Mouse (Mus musculus) heart, postnatal 36 days (tissue): ENCODE data around the gene Gabbr2. TPM values are rescaled to one million over a fixed set of nuclear protein-coding genes. Genes with fewer than 3 reads are reported as not detected.

ENCODE experiments used
- DNase-seq, 2 experiments: peaks; one replicate each; pipeline ENCODE4 v3.0.0; 2021 to 2022
- intact Hi-C: fragments of 180-260 bp; cut with DNase I; formaldehyde crosslinking; loops from one replicate; pipeline ENCODE4 v1.15.1; 2025
- total RNA-seq, 2 experiments: library from RNA; stranded (reverse); gene quantifications; 2 replicates each; pipeline ENCODE4 v1.2.3; 2021

The Gabbr2 gene
- total RNA-seq, 2 experiments from 2014 or later: not detected

- no peak for DNase-seq
- intact Hi-C loops: no loop called here
These were observed 264.5 kb downstream of the Gabbr2 start for GRCm38 (mm10) chr4:46727153-46727552.

GRCm38 (mm10) chr4:46720821-46721557, 270.7 kb downstream of the Gabbr2 start:
- intact Hi-C loops: no loop called here
- no peak for DNase-seq

- intact Hi-C loops: no loop called here
- no peak for DNase-seq
These were observed 271.6 kb downstream of the Gabbr2 start for GRCm38 (mm10) chr4:46720070-46720469.

GRCm38 (mm10) chr4:46718624-46719023, 273.0 kb downstream of the Gabbr2 start:
- intact Hi-C loops: no loop called here

GRCm38 (mm10) chr4:46717156-46717555, 274.5 kb downstream of the Gabbr2 start:
- DNase-seq: no peak
- intact Hi-C loops: no loop called here

More at GRCm38 (mm10) chr4:46718624-46719023, 273.0 kb downstream of the Gabbr2 start:
- no peak for DNase-seq

GRCm38 (mm10) chr4:46716361-46716760, 275.3 kb downstream of the Gabbr2 start:
- intact Hi-C loops: no loop called here
- DNase-seq: no peak

- intact Hi-C loops: no loop called here
These were observed 281.1 kb downstream of the Gabbr2 start for GRCm38 (mm10) chr4:46710523-46710922.

GRCm38 (mm10) chr4:46710018-46710417, 281.7 kb downstream of the Gabbr2 start:
- intact Hi-C loops: no loop called here
- no peak for DNase-seq

More at GRCm38 (mm10) chr4:46710523-46710922, 281.1 kb downstream of the Gabbr2 start:
- DNase-seq: no peak

GRCm38 (mm10) chr4:46709492-46709891, 282.2 kb downstream of the Gabbr2 start:
- intact Hi-C loops: no loop called here
- DNase-seq: no peak

GRCm38 (mm10) chr4:46705739-46706138, 285.9 kb downstream of the Gabbr2 start:
- DNase-seq: no peak
- intact Hi-C loops: no loop called here

- intact Hi-C loops: no loop called here
These were observed 288.5 kb downstream of the Gabbr2 start for GRCm38 (mm10) chr4:46703146-46703545.

GRCm38 (mm10) chr4:46700223-46700651, 291.4 kb downstream of the Gabbr2 start:
- intact Hi-C loops: no loop called here
- DNase-seq: no peak

More at GRCm38 (mm10) chr4:46703146-46703545, 288.5 kb downstream of the Gabbr2 start:
- no peak for DNase-seq

- DNase-seq: no peak
- intact Hi-C loops: no loop called here
These were observed 295.2 kb downstream of the Gabbr2 start for GRCm38 (mm10) chr4:46696467-46696866.

- intact Hi-C loops: no loop called here
These were observed 301.1 kb downstream of the Gabbr2 start for GRCm38 (mm10) chr4:46690565-46690964.

GRCm38 (mm10) chr4:46690023-46690420, 301.7 kb downstream of the Gabbr2 start:
- intact Hi-C loops: no loop called here
- DNase-seq: no peak

More at GRCm38 (mm10) chr4:46690565-46690964, 301.1 kb downstream of the Gabbr2 start:
- DNase-seq: no peak

GRCm38 (mm10) chr4:46689397-46690022, 302.2 kb downstream of the Gabbr2 start:
- DNase-seq: peak; percentile 76 to 77
- intact Hi-C loops: loop anchor here (1.0 kb wide), 2 partner anchors 331 to 348 kb away; no protein-coding TSS in a partner anchor

- intact Hi-C loops: no loop called here
- DNase-seq: no peak
These were observed 303.4 kb downstream of the Gabbr2 start for GRCm38 (mm10) chr4:46688213-46688832.

GRCm38 (mm10) chr4:46684160-46684559, 307.5 kb downstream of the Gabbr2 start:
- intact Hi-C loops: no loop called here

GRCm38 (mm10) chr4:46676646-46677045, 315.0 kb downstream of the Gabbr2 start:
- intact Hi-C loops: no loop called here
- DNase-seq: no peak

More at GRCm38 (mm10) chr4:46684160-46684559, 307.5 kb downstream of the Gabbr2 start:
- DNase-seq: peak in 1 of 2 experiments; percentile 21

- no peak for DNase-seq
- intact Hi-C loops: no loop called here
These were observed 315.7 kb downstream of the Gabbr2 start for GRCm38 (mm10) chr4:46675992-46676391.

- intact Hi-C loops: no loop called here
- no peak for DNase-seq
These were observed 316.3 kb downstream of the Gabbr2 start for GRCm38 (mm10) chr4:46675272-46675785.
